Mouse (Mus musculus) telencephalon, adult 2 months (tissue): ENCODE measurements around the gene Tbc1d8.

Experiments
- DNase-seq: peaks from one replicate; pipeline ENCODE4 v3.0.0-alpha.2; 2011; ENCODE audit warnings: low read depth, low spot score

The Tbc1d8 gene

GRCm38 (mm10) chr1:39446178-39446577, 32.4 kb downstream of the Tbc1d8 start:
- DNase-seq: peak; percentile 87

- no peak for DNase-seq
Measured at GRCm38 (mm10) chr1:39445303-39446050, 33.1 kb downstream of the Tbc1d8 start.

DNA sequence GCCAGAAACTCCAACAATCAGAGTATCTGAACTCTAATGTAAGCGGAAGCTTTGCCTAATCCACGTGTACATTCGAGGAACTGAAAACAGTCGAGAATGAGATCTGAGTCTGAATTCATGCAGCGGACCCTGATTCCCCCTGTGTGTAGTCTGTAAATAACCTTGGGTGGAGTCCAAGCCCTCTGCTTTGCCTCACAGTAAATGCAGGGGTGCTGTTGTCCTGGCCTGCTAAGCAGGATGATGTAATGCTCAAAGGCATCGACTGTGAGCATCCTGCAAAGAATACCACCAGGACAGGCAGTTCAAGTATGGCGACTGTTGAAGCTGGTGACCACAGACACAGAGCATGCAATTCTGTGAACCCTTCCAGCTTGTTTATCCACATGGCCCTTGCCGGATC, 34.8 kb downstream of the Tbc1d8 start:
- DNase-seq: no peak

- DNase-seq: peak; percentile 91
Measured at GRCm38 (mm10) chr1:39441686-39442085, 36.9 kb downstream of the Tbc1d8 start.

GRCm38 (mm10) chr1:39439661-39440548, 38.6 kb downstream of the Tbc1d8 start:
- DNase-seq: no peak

GRCm38 (mm10) chr1:39438629-39439028, 39.9 kb downstream of the Tbc1d8 start:
- no peak for DNase-seq

GRCm38 (mm10) chr1:39434264-39434663, 44.3 kb downstream of the Tbc1d8 start:
- DNase-seq: no peak

GRCm38 (mm10) chr1:39430020-39430419, 48.5 kb downstream of the Tbc1d8 start:
- no peak for DNase-seq

DNA sequence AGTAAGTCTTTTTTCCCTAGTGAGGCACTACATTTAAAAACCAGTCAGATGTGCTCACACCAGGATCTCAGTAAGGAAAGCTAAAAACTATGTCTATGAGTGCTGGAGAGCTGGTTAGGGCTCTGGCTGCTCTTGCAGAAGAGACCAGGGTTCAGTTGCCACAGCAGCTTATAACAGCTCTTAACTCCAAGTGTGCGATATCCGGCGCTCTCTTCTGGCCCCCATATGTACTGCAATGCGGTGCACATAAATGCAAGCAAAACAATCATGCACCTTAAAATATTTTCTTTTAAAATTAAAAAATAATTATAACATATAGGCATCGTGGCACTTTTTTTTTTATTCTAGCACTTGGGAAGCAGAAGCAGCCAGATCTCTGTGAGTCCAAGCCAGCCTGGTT, 49.5 kb downstream of the Tbc1d8 start:
- no peak for DNase-seq

GRCm38 (mm10) chr1:39428280-39428679, 50.3 kb downstream of the Tbc1d8 start:
- DNase-seq: no peak

DNA sequence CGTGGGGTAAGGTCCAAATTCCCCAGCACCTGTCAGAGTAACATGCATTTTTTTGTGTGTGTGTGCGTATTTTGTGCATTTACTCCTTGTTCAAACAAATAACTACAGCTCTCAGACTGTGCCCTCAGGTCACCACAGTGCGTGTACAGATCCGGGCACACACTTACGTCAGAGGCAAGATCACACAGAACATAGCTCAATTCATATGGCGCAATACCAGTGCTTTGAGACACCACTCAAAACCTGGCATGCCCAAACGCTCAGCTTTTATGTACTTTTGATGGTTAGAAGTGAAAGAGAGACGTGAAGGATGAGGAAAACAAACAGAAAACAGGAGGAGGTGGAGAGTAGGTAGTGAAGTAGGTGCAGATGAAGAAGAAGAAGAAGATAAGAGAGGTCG, 53.1 kb downstream of the Tbc1d8 start:
- DNase-seq: no peak

DNA sequence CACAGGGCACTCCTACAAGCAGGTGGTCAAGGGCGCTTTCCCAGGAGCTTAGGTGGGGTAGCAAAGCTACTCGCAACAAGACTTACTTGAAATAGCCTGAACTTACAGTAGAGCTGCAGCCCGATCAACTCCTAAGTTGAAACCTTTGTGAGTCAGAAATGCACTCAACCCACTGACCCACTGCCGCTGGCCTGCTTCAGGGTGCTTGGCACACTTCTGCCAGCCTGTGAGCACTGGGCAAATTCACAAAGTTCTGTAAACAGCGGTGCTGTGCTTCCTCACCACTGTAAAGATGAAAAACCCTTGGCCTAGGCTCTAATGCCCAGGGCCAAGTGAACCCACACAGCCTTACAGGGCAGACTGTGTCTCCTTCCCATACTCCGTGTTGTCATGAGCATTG, 57.6 kb downstream of the Tbc1d8 start:
- DNase-seq: no peak

GRCm38 (mm10) chr1:39418852-39419251, 59.7 kb downstream of the Tbc1d8 start:
- no peak for DNase-seq

DNA sequence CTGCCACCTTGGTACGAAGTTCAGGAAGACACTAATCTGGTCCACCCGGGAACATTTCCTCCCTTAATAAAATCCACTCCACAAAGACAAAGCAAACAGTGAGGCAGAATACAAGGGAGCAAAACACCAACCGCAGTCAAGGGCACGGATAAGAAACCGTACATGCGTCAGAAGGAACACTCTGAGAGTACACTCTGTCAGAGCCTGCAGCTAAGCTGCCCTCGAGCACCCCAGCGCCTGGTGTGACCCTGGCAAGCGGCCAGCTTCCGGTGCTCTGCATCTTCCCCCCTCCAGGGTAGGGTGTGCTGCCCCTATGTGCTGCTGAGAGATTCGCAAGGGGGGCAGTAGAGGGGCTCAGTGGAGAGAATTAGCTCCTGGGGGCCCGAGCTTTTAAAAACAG, 60.7 kb downstream of the Tbc1d8 start:
- DNase-seq: no peak

- no peak for DNase-seq
Measured at GRCm38 (mm10) chr1:39410085-39410821, 68.3 kb downstream of the Tbc1d8 start.

DNA sequence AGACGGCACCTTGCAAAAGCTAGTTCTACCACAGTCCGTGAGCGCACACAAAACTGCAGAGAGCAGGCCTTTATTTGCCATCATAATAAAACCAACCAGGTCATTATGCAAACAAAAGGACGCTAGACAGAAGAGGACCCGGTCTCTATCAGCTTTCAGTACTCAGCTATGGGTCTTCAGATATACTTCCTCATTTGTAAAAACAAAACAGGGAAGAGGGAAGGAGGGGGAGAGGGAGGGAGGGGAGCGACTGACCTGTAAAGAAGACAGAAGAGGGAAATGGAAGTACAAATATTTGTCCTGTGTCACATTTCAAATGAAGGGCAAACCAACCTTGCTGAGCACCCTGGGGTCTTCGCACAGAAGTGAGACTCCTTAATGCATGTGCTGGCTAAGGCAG, 69.9 kb downstream of the Tbc1d8 start:
- DNase-seq: no peak

- no peak for DNase-seq
Measured at GRCm38 (mm10) chr1:39408123-39408522, 70.4 kb downstream of the Tbc1d8 start.

GRCm38 (mm10) chr1:39407108-39407507, 71.4 kb downstream of the Tbc1d8 start:
- DNase-seq: no peak

- DNase-seq: no peak
Measured at GRCm38 (mm10) chr1:39400173-39400572, 78.4 kb downstream of the Tbc1d8 start.

- no peak for DNase-seq
Measured at GRCm38 (mm10) chr1:39399228-39399627, 79.3 kb downstream of the Tbc1d8 start.

- no peak for DNase-seq
Measured at GRCm38 (mm10) chr1:39398284-39398683, 80.3 kb downstream of the Tbc1d8 start.

GRCm38 (mm10) chr1:39396347-39396746, 82.2 kb downstream of the Tbc1d8 start:
- DNase-seq: no peak
